Comparison of ENCODE assay signal across 17 mouse cellular contexts in genomic region chr14:61758586-61758985, GRCm38 (mm10).
"Had no signal": no experiment of that assay in that cellular context is flagged by ENCODE, and none has a peak within 500 bp of the region (broad histone marks: within the 10 kb centered on the region; RNA-seq: fewer than 3 reads in every experiment).

No protein-coding gene starts in this region.

- H3K9me3 ChIP-seq: lung, embryonic 15.5 days; megakaryocyte, embryonic 14.5 days; midbrain, embryonic 13.5 days; midbrain, embryonic 15.5 days; neural tube, embryonic 12.5 days; stomach, embryonic 15.5 days had no signal

- H3K4me3 ChIP-seq: lung, embryonic 15.5 days; megakaryocyte, embryonic 14.5 days; midbrain, embryonic 13.5 days; midbrain, embryonic 15.5 days; neural tube, embryonic 12.5 days; stomach, embryonic 15.5 days had no signal

- H3K9ac ChIP-seq: lung, embryonic 15.5 days; midbrain, embryonic 13.5 days; midbrain, embryonic 15.5 days; neural tube, embryonic 12.5 days; stomach, embryonic 15.5 days had no signal

- H3K36me3 ChIP-seq: lung, embryonic 15.5 days; midbrain, embryonic 13.5 days; midbrain, embryonic 15.5 days; neural tube, embryonic 12.5 days; stomach, embryonic 15.5 days had no signal

- H3K27ac ChIP-seq: lung, embryonic 15.5 days; macrophage; midbrain, embryonic 13.5 days; midbrain, embryonic 15.5 days; neural tube, embryonic 12.5 days; stomach, embryonic 15.5 days; stomach, postnatal 0 days had no signal

- H3K4me2 ChIP-seq: midbrain, embryonic 11.5 days; neural tube, embryonic 12.5 days; stomach, embryonic 15.5 days had no signal

- H3K4me1 ChIP-seq: megakaryocyte, embryonic 14.5 days; stomach, embryonic 15.5 days had no signal

- H3K27me3 ChIP-seq: lung, embryonic 15.5 days; megakaryocyte, embryonic 14.5 days; midbrain, embryonic 13.5 days; midbrain, embryonic 15.5 days; neural tube, embryonic 12.5 days; stomach, embryonic 15.5 days had no signal

- DNase-seq: lung, adult 2 months; lung, postnatal 14 days; lung, postnatal 36 days; right cerebral cortex, postnatal 14 days; thymus, adult 2 months; thymus, postnatal 14 days; thymus, postnatal 36 days had no signal

- ATAC-seq: lung, postnatal 0 days; midbrain, embryonic 15.5 days had no signal
